Mouse (Mus musculus) cerebellum, postnatal 25 days (tissue): ENCODE results near the gene Vps29.
"Not testable (repeated sequence)": the region's sequence is repeated elsewhere in the genome, so short reads cannot be mapped to it uniquely, and the experiment has no call there.

ENCODE experiments used
- DNase-seq, 2 experiments: peaks; one replicate each; pipeline ENCODE4 v3.0.0; 2021; ENCODE audit warnings: mixed read lengths in 2 of 2

Gene Vps29

DNA sequence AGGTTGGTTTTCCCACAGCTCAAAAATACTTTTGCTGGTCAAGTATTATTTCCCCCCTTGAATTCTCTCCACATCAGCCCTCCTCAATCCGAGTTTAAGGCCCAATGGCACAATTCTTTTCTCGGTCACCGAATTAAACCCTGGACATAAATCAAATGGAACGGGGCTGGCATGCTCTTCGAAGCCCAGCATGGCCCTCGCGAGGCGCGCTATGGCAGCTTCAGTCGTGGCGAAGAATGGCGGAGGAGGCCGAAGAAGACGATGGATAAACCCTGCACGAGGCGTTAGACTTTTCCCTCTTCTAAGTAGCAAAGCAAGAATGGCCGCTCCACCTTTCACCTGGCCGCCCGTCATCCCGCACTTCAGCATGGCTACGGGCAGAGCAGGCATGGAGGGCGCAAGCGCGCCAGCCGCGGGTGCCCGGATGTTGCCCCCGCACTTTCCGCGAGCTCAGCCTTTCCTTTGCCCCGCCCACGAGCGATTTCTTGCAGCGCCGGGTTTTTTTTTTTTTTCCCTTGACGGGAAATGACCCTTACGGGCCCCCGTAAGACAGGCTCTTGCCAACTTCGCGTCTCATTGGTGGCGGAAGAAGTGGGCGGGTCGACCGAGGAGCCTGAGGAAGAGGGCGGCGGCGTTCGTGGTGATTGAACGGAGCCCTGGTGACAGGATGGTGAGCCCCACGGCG, at the start of gene Vps29, which contains the start of gene Rad9b:
Vps29 (plus strand) TSS at position 563 of the 685 bp plus-strand sequence.
Rad9b (minus strand) TSS at position 427 of the 685 bp plus-strand sequence.
- peak; percentile 100 for DNase-seq

DNA sequence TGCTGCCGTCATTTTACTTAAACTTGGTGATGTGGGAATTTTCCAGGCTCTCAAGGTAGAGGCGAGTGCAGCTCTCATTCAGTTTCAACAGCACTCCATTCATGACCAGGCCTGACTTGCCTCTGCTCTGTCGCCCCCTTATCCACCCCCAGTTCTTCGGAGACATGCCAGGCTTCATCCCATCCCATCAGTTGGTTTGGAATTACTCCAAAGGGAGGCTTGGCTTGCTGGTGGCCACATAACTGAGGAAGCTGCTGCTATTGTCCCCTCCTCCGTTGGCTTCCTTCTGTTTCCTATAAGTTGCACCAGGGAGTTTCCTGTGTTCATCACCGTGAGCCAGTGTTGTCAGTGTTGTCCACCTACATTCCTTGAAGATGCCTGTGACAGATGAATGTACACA, 49.6 kb upstream of the Vps29 start:
- no peak for DNase-seq

DNA sequence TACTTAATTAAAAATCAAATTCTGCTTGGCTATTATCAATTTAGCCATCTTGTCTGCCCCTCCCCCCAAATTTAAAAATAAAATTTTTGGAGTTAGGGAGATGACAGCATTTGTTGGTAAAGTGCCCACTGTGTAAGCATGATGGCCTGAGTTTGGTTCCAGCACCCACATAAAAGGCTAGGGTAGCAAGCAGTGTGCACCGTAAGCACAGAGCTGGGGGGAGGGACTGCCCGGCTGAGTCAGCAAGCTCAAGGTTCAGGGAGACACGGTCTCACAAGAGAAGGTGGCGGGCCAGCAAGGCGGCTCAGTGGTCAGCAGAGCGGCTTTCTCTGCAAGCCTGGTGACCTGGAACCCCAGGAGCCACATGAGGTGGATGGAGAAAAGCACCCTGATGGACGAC, 48.7 kb upstream of the Vps29 start:
- peak in 1 of 2 experiments; percentile 25 for DNase-seq

DNA sequence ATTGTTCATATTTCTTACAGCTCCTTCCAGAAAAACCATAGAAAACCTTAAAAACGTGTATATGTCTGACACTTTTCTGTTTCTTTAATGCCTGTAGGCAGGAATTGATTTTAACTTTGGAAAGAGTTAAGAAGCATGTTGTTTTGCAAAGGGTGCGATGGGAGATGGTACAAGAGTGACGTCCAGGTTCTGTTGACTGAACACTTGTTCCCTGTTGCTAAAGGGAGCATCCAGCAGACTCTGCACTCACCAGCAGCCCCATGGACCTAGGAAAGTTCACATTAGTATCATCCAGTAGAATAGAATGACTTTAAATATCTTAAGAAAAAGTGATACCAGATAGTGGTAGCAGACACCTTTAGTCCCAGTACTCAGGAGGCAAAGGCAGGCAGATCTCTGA, 47.6 kb upstream of the Vps29 start:
- no peak for DNase-seq

DNA sequence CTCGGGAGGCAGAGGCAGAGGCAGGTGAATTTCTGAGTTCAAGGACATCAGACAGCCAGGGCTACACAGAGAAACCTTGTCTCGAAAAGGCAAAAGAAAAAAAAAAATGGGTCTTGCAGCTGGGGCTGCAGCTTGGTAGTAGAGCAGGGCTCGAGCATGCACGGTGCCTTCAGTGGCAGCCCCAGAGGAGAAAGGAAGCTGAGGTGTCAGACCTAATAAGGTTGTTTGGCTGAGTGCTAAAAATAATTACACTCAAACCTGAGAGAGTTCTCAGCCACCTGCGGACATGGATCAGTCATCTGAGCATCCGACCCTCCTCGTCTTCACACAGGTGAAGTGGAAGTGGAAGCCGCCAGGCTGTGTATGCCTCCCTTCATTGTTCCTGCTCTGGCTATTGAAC, 43.5 kb upstream of the Vps29 start:
- DNase-seq: no peak

DNA sequence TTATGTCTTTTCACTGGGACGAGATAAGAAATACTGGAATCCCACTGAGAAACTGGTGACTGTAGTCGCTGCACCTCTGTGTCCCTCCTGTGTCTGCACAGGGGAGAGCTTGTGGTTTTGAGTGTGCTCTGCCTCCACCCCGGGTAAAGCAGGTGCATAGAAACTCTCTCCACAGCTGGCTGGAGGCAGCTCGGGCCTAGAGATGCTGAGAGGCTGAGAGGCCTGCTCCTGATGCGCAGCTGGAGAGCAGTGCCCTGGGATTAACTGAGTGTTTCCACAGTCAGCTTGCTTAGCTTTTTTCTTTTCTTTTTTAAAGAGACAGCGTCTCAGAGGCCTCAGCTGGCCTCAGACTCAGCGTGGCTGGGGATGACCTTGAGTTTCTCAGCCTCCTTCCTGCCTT, 42.5 kb upstream of the Vps29 start:
- DNase-seq: no peak

DNA sequence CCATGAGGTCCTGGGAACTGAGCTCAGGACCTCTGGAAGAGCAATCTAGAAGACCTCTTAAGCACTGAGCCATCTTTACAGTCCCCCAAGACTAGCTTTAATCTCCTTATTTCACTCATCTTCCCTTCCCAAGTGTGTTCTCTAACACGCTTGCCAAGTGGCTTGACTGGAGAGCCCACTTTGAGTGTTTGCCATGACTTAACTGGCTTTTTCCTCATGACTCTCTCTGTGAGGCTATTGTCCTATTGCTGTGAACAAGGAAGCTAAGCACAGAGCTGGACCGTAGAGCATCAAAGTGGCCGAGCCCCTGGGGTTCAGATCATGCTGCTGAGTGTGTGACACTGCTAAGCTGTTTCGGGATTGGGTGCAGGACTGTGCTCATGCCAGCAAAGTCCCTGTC, 41.8 kb upstream of the Vps29 start:
- DNase-seq: no peak

DNA sequence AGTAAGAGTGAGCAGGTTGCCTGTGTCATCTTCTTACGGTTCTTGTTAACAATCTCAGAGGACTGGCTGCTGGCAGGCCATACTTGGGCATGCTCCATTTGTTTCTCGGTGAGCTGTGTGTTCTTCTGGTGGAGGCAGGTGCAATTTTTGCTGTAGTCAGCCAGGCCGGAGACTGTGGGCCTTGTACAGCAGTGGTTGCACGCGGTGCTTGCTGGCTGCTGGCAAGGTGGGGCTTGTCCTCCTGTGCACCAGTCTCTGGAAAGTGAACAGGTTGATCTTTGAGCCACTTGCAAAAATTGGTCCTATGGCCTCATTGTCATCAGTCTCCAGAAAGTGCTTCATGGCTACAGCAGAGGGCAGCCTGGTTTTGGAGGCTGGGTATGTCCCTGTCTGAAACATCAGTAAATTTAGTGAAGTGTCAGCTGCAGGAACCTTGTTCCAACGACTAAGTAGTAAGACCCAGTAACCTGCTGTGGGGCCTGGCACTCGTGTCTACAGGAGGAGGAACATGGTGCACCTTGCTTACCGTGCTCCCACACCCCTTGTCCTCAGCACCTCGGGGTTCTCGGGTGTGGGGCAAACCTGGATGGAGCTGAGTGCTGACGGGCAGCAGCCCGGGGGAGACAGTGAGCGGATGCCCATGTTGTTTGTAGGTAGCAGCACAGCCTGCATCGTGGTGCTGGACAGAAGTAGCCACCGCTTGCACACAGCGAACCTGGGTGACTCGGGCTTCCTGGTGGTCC, 41.1 kb upstream of the Vps29 start:
- peak; percentile 48 to 50 for DNase-seq

DNA sequence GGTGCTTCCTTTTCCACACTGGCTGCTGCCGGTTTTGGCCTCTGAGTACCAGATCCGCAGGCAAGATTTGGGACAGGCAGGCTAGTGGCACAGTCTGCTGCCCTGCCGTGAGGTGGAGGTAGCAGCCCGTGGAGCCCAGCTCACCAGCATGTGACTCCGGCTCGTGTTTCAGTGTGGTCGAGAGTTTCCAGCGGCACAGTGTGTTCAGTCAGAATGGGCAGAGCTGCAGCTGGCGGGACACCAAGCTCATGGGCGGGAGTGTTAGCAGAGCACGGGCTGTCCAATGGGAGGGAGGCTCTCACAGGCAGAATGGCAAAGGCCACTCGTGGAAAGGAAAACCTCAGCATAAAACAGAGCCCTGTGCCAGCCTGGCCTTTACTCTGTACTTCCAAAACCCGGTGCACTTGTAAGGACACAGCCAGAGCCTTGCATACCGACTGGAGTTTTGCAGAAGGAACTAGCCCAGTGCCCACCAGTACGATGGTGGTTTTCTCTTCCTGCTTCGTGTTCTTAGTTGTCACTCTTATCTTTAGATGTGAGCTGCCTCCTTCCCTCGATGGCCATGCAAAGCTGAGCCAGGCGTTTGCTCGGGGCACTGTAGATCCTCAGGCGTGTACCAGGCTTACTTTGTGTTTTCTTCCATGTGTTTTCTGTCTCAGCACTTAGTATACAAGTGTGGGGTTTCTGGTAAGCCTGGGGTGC, 39.1 kb upstream of the Vps29 start:
- peak; percentile 93 for DNase-seq

DNA sequence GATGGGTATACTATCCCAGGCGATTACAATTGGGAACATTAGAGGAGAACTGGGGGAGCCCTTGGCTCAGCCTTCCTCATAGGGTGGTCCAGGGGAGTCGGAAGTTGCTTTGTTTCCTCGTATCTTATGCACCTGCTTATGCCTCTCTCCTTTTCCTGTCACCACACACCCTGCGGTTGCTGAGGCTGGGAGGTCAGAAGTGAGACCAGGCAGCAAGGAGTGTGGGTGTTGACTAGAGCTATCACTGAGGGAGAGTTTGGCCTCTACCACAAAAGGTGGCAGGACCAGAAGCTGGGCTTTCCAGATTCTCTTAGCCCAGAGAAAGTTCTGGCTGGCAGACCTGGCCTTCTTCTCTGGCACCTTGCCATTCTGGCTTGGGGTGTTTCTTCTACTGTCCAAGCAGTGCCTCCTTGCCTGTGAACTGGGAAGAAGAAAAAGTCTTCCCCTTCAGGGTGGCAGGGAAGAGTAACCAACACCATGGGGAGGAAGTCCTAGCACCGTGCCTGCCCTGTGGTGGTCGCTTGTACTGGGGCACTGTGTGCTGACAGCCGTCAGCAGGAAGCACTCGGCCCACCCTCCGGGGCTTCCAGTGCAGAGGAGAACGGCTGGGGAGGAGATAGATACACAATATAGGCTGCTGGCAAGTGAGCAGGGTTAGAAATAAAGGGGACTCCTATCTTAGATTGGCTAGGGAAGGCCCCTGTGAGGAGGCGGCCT, 36.7 kb upstream of the Vps29 start:
- DNase-seq: peak; percentile 58 to 71

DNA sequence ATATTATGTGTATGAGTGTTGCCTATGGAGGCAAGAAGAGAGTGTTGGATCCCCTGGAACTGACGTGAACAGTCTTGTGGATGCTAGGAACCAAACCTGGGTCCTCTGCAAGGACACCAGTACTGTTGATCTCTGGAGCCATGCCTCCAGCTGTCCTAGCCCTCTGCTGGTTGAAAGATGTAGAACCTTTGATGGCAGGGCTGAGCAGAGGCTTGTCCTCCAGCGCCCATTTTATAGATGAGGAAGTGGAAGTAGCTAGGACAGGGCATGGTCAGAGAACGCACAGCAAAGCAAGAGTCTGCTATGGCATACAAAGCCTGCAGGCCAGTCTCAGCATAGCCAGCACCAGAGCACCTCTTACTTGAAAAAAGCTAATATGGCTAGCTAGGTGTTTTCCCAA, 36.1 kb upstream of the Vps29 start:
- peak in 1 of 2 experiments; percentile 32 for DNase-seq

DNA sequence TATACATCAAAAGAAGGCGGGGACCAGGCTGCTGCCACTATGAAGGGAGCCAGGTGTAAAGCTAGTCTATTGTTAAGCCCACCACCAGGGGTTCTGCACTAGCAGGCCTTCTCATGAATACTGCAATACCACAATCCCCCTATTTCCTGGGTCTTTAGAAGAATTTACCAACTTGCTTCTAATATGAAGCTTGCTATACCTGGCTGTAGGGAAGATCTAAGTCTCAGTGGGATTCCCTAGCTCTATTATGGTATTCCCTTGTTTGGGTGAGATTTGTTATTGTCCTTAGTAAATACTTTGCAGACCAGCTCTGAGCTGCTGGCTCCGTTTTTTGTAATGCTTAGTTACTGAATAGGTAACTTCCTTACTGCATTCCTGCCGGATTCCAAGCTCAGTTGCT, 35.2 kb upstream of the Vps29 start:
- DNase-seq: not testable (repeated sequence)

DNA sequence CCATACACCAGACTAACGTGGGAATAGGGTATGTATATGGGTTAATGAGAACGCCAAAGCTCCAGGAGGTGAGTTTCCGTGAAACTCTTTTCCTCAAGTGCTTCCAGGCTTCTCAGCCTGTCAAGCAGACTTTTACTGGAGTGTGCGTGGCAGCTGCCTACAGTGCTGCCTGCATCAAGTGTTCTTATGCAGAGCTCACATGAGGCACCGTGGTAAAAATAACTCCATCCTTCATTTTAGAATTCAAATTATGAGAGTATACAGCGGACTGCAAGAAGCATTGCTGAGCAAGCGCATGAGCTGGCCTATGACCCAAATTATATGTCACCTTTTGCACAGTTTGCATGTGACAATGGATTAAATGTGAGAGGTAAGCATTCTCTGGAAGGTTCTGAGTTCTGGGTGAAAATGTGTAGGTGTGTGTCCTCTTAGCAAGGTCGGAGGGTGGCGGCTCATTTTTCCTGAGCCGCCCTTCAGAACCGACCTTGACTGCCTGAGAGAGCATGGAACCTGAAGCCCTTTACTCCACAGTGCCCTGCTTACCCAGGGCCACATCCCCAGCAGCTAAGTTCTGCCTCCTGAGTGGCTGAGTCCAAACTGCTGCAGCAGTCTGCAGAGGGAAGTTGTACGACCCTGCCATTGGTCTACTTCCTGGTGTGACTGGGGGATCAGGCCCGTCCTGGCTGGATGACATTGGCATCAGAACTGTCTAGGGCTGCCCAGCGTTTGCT, 34.5 kb upstream of the Vps29 start:
- no peak for DNase-seq

DNA sequence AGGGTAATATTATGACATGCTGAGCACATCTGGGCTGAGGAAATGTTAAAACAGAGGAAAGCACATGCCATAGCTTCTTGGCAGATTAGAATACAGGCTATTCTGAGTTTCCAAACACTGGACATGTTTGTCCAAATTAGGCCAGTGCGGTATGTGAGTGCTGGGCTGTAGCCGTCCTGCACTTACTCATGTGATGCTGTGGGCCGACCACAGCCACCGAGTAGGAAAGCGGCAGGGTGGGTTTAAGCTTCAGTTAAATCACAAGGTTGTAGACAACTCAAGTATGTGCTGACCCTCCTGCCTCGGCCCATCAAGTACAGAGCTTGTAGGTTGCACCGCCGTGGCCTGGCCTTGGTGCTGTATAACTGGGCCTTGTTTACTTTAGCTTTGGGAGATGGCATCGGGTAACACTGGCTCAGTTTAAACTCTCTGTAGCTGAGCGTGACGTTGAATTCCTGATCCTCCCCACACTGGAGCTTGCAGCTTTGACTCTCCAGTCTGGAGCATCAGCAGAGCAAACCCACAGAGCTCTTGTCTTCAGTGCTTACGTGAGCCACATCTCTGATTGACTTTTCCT, 33.9 kb upstream of the Vps29 start:
- DNase-seq: no peak

DNA sequence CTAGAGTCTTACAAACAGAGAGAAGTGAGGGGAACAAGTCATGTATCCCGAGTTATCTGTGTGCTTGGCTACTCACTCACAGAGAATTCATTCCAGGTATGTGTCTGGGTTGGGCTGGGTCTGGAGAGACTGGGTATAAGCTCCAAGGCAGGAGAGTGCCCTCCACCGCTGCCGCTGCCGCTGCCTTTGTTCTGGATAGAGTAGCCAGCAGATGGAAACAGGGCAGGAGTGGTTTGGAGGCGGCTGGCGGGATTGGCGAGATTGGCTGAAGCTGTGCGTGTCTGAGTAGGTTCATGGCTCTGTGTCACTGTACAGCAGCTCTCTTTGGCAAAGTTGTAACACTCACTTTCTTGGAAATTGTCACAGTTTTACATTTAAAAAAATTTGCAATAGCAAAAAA, 30.6 kb upstream of the Vps29 start:
- DNase-seq: peak; percentile 36 to 46

DNA sequence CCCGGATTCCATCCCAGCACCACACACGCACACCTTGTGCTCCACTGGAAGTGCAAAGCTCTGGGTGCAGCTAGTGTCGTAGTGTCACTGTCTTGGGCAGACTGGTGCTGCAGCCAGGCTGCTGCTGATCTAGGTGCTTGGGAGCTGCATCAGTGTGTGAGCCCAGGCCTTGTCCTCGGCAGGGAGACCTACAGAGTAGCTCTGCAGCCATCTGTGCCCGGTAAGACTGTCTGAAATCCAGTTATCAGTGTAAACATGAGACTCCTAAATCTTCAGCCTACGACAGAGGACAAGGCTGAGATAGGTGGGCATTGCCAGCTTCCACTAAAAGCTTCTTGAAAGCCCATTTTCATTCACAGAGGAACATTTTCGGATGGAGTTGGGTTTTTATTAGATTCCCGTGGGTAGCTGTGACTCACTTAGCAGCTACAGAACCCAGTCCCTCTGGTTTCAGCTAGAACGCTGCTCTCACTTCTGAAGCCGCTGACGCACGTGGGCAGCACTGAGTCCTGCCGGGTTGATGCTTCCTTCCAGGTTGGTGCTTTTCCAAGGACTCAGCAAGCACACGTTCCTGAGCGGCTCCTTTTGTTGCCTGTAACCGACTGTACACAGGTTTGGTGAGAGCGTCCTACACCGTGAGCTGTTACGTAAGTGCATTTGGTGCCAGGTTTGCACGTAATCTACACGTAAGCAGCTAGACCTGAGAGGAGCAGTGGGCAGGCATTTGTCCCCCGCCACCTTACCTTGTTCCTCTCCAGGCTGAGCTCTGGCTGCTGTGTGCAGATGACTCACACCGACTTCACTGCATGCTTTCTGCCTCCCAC, 29.3 kb upstream of the Vps29 start:
- DNase-seq: peak; percentile 89 to 90

DNA sequence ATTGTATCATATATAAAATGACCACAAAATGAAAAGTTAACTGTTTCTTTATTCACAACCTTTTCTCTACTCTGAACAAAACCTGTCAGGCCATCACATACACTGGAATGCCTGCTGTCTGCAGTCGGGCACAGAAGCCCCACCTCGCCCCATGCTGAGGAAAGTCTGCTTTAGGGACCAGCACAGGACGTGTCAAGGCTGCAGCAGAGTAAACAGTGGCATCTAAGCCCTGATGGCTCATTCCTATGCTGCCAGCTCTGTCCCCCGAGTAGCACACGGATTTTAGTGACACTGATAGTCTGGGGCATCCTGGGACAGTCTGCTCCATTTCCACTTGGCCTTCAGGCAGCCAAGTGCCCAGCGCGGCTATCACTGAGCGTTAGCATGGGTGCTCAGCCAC, 28.7 kb upstream of the Vps29 start:
- peak in 1 of 2 experiments; percentile 64 for DNase-seq

DNA sequence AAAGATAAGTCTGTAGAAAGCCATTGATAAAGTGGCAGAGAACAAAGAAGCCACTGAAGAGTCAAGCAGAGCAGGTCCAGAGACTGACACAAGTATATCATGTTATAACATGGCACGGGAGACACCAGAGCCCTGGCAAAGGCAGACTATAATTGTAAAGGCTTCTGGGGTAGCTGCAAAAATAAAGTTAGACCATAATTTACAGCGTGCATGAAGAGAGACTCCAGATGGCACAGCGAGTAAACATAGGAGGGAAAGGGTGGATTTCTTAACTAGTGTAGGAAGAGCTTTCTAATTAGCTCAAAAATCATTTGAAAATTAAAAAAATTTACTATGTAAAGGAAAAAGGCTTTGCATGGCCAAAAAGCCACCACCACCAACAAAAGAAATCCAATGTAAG, 26.9 kb upstream of the Vps29 start:
- no peak for DNase-seq

DNA sequence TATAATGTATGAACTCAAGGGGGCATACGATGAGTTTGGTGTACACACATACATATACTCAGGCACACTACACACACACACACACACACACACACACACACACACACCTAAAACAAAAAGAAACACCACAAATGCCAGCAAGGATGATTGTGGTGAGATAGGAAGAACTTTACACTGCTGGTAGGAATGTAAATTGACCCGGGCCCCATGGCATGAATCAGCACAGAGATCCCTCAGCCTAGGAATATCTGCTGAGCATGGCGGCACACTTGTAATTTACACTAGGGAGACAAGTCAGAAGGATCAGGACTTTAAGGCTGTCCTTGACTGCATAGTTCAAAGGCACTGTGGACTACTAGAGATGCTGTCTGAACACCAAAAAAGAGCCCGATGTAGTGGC, 23.9 kb upstream of the Vps29 start:
- no peak for DNase-seq

DNA sequence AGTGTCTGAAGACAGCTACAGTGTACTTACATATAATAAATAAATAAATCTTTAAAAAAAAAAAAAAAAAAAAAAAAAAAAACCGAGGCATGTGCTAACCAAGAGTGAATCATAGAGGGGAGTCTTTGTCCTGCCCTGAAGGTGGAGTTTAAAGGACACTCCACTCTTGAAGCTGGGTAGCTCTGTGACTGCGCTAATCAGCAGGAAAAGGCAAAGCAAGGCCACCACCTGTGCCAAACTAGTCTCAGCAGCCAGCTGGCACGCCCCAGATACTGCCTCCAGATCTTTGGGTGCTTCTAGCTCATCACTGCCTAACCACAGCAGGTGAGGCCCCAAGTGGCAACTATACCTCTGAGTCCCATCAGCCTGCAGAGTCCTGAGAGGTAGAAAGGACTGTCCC, 19.5 kb upstream of the Vps29 start:
- peak in 1 of 2 experiments; percentile 43 for DNase-seq
